Mouse (Mus musculus): ENCODE data around the gene Inhbb.

The Inhbb gene

DNA sequence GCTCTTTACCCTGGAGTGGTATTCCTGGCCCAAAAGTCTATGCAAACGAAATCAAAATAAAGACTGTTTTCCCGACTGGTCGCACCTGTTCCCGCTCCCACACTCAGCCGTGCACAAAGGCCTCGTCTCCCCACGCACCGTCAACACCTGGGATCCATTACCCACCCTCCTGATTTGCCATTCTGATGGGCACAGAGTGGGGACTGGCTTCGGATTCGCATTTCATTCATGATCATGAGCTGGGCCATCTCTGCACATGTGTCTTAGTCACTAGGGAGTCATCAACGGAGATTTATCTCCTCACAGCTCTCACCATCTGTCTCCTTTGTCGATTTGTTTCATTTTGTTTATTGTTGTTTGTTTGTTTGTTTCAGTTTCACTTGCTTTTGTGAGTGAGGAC is 54.5 kb downstream of the Inhbb start:
- DNase-seq, result no peak

DNA sequence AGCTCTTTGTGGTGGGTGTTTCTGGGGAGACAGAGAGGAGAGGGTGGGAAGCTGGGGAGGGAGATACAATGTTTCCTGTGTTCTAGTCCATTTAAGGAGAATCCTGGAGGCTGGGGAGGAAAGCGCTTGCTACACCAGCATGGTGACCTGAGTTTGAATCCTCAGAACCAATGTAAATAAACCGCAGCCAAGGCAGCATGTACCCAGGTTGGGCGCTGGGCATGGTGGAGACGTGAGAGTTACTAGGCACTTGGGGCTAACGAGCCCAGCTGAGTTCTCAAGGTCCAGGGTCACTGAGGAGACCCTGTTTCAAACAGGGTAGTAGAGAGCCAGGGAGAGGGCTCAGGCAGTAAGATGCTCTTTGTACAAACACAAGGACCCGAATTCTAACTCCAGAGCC is 55.7 kb downstream of the Inhbb start:
- no peak for DNase-seq
